ENCODE assay signal across 16 mouse cellular contexts in the genomic region with DNA sequence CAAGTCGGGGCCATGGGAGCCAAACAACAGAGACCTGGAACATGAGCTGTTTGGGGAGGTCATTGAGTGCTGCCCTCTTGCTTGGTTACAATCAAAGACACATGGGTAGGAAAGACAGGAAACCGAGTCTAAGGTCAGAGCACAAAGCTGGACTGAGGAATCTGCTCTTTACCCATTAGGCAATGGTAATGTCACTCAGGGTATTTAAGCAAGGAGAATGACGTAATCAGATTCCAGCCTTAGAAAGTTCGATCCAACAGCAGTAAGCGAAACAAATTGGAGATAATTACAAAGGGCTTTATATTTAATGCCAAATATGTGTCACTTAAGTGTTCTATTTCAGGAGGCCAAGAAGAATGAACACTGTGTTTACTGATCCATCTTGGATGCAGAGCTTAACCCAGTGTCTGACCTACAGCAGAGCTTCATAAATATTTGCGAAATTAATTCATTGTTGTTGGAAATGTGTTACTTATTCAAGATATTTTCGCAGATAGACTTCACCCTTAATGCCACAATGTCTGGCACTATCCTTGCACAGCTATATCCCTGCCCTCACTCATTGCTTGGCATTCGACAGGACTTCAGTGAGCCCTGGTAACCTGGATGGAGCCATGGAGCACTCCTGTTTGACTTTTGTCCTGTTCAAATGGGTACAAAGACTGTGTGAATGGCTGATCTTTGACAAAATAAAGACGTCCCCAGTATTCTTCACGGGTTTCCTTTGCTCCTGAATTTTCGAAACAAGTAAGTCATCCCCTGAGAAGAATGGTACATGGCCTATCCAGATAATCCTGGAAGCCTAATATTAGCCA. TPM values are rescaled to one million over a fixed set of nuclear protein-coding genes. Genes with fewer than 3 reads are reported as not detected.
DNase-seq lines count a peak whose midpoint lies in the region; ATAC-seq lines count a peak whose summit lies in the region.
"Had no signal": no experiment of that assay in that cellular context is flagged by ENCODE, and none has a peak within 500 bp of the region (broad histone marks: within the 10 kb centered on the region; RNA-seq: fewer than 3 reads in every experiment).

No protein-coding gene starts in this region.

- DNase-seq in heart, adult 9 months (ENCODE audit: low spot score in 2 of 2) = peak; percentile 28 to 36
- DNase-seq in heart, postnatal 10 days = no peak
- DNase-seq in NIH3T3 (ENCODE audit: low read depth) = peak; percentile 63
- DNase-seq in embryonic facial prominence, embryonic 10.5 days (ENCODE audit: low spot score) = peak; percentile 59
- peak; percentile 27 for DNase-seq in lung, postnatal 14 days
- no peak for DNase-seq in layer of hippocampus, postnatal 25 days (ENCODE audit: extremely low spot score in 1 of 2, low spot score in 1 of 2)
- DNase-seq in midbrain, embryonic 11.5 days (ENCODE audit: low spot score, missing footprints) = no peak
- DNase-seq: adrenal gland, adult 8-10 months; cerebellum, postnatal 14 days; gastrocnemius, postnatal 10 days; kidney, postnatal 25 days; right cerebral cortex, postnatal 25 days had no signal

- ATAC-seq in midbrain, embryonic 11.5 days (ENCODE audit: low FRiP score) = no peak
- ATAC-seq in megakaryocyte, adult 5-6 weeks (ENCODE audit: poor library complexity, severe bottlenecking) = no peak
- ATAC-seq: inflammation-experienced regulatory T-cells, adult 6 months; Patski had no signal

- H3K9ac ChIP-seq in midbrain, embryonic 11.5 days (ENCODE audit: low read length) = no peak overlapping the region

- intact Hi-C loops in heart, postnatal 10 days (cut with DNase I) = loop anchor here (5.0 kb wide), 1 partner anchor 174 kb away; no protein-coding TSS in a partner anchor

- H3K4me2 ChIP-seq in midbrain, embryonic 11.5 days = no peak overlapping the region

- H3K4me1 ChIP-seq in embryonic facial prominence, embryonic 10.5 days = peaks cover 53% of the 10 kb centered on the region
- H3K4me1 ChIP-seq in midbrain, embryonic 11.5 days (ENCODE audit: control insufficient read depth, insufficient read depth, low read length) = no peaks in the 10 kb centered on the region

- no peaks in the 10 kb centered on the region for H3K27me3 ChIP-seq in embryonic facial prominence, embryonic 10.5 days (replicated peaks; ENCODE audit: low read depth, poor library complexity, severe bottlenecking)
- H3K27me3 ChIP-seq in midbrain, embryonic 11.5 days (ENCODE audit: control insufficient read depth, insufficient read depth, low read length) = no peaks in the 10 kb centered on the region

- no peaks in the 10 kb centered on the region for H3K9me3 ChIP-seq in embryonic facial prominence, embryonic 10.5 days
- H3K9me3 ChIP-seq in midbrain, embryonic 11.5 days (ENCODE audit: control insufficient read depth, low read length) = no peaks in the 10 kb centered on the region

- peak overlapping the region; percentile 69; the same call in 1 of the 2 replicates for H3K27ac ChIP-seq in embryonic facial prominence, embryonic 10.5 days (replicated peaks)
- H3K27ac ChIP-seq in midbrain, embryonic 11.5 days (ENCODE audit: low read depth, low read length) = no peak overlapping the region

- 55% methylated on average over 11 of the region's 11 CpGs for WGBS in embryonic facial prominence, embryonic 10.5 days
- 65% methylated on average over 11 of the region's 11 CpGs for WGBS in midbrain, embryonic 11.5 days

- H3K4me3 ChIP-seq in embryonic facial prominence, embryonic 10.5 days = no peak overlapping the region
- no peak overlapping the region for H3K4me3 ChIP-seq in midbrain, embryonic 11.5 days (ENCODE audit: low read depth, low read length)

- H3K36me3 ChIP-seq in embryonic facial prominence, embryonic 10.5 days (replicated peaks) = no peaks in the 10 kb centered on the region
- H3K36me3 ChIP-seq in midbrain, embryonic 11.5 days (ENCODE audit: control insufficient read depth, insufficient read depth, low read length) = no peaks in the 10 kb centered on the region

RNA-seq across cellular contexts. Expression of gene Ptgfr, which starts 56.2 kb away (rescaled TPM):
- 1 to 10 TPM in 1 of 2 experiments, under 1 TPM in 1; 0.92 to 1.6 TPM for total RNA-seq in heart, postnatal 10 days (2021)
- 1.1 and 1.5 TPM in 2 replicates for polyA plus RNA-seq in embryonic facial prominence, embryonic 10.5 days (2016; fragmentation: Nextera tagmentation; extraction: Ambion mirVana)
- under 1 TPM; 0.23 to 0.49 TPM for total RNA-seq in layer of hippocampus, postnatal 25 days (2021)
- 0.62 and 1.1 TPM in 2 replicates for polyA plus RNA-seq in midbrain, embryonic 11.5 days (2014; fragmentation: Nextera tagmentation; extraction: Ambion mirVana)
- not detected in 2 replicates for total RNA-seq in megakaryocyte, adult 5-6 weeks (2015)
- 0.12 and 0.18 TPM in 2 replicates for total RNA-seq in megakaryocyte, adult 5-6 weeks (2017)
- total RNA-seq: megakaryocyte progenitor cell, adult 5-6 weeks had no signal
- polyA plus RNA-seq: inflammation-experienced regulatory T-cells, adult 6 months had no signal

Comparison
In these comparisons a context has a peak if more than half of its experiments do, and no peak if none do; other contexts are left out.
1. DNase-seq: peak in heart, adult 9 months (2 of 2), NIH3T3 (single experiment), embryonic facial prominence, embryonic 10.5 days (single experiment) and lung, postnatal 14 days (single experiment); none in heart, postnatal 10 days (0 of 2), layer of hippocampus, postnatal 25 days (0 of 2) and midbrain, embryonic 11.5 days (single experiment).